Mouse (Mus musculus) adrenal gland, adult 18-20 months (tissue): Measurements from ENCODE around the gene Erap1. TPM values are rescaled to one million over a fixed set of nuclear protein-coding genes. Genes with fewer than 3 reads are reported as not detected.
"Not testable (repeated sequence)": the region's sequence is repeated elsewhere in the genome, so short reads cannot be mapped to it uniquely, and the experiment has no call there.

Source experiments
- DNase-seq, 2 experiments: peaks; one replicate each; pipeline ENCODE4 v3.0.0; 2021 to 2022; ENCODE audit warnings: low spot score in 2 of 2
- long read RNA-seq, 2 experiments: library from polyadenylated mRNA; stranded (forward); transcript quantifications; one replicate each; pipeline ENCODE4 v2.0.0; 2021
- total RNA-seq, 2 experiments: library from RNA; stranded (reverse); gene quantifications; 1 replicate in 1 of 2; 2 replicates in 1 of 2; pipeline ENCODE4 v1.2.3; 2021

The Erap1 gene
- total RNA-seq = 10 to 100 TPM; 60.2 to 69.8 TPM
- long read RNA-seq, experiment 1, full-length matches to known transcripts = 8 of 17 reads
- long read RNA-seq, experiment 1, partial matches to known transcripts = 9 of 17 reads
- long read RNA-seq, experiment 1, other reads (novel, unspliced or antisense) = 0 of 17 reads
- long read RNA-seq, experiment 2, full-length matches to known transcripts = 22 of 32 reads
- long read RNA-seq, experiment 2, partial matches to known transcripts = 8 of 32 reads
- long read RNA-seq, experiment 2, other reads (novel, unspliced or antisense) = 2 of 32 reads

GRCm38 (mm10) chr13:74638793-74639711, at the start of gene Erap1:
Erap1 (plus strand) TSS chr13:74639568.
- DNase-seq = peak in 1 of 2 experiments; percentile 10

GRCm38 (mm10) chr13:74591401-74591821, 48.0 kb upstream of the Erap1 start:
- DNase-seq = not testable (repeated sequence)

- DNase-seq = not testable (repeated sequence)
Measured at GRCm38 (mm10) chr13:74591828-74592227, 47.5 kb upstream of the Erap1 start.

GRCm38 (mm10) chr13:74597022-74597421, 42.3 kb upstream of the Erap1 start:
- DNase-seq = not testable (repeated sequence)

- DNase-seq = not testable (repeated sequence)
Measured at GRCm38 (mm10) chr13:74601776-74602175, 37.6 kb upstream of the Erap1 start.

- peak; percentile 60 to 62 for DNase-seq
Measured at GRCm38 (mm10) chr13:74617163-74618019, 22.0 kb upstream of the Erap1 start.

- DNase-seq = no peak
Measured at GRCm38 (mm10) chr13:74632327-74632726, 7.0 kb upstream of the Erap1 start.

- DNase-seq = no peak
Measured at GRCm38 (mm10) chr13:74632857-74633256, 6.5 kb upstream of the Erap1 start.

GRCm38 (mm10) chr13:74639712-74640522, 549 bp downstream of the Erap1 start:
- peak; percentile 79 to 84 for DNase-seq

GRCm38 (mm10) chr13:74640523-74640920, 1.2 kb downstream of the Erap1 start:
- not testable (repeated sequence) for DNase-seq

- DNase-seq = peak in 1 of 2 experiments; percentile 6
Measured at GRCm38 (mm10) chr13:74695497-74696193, 56.3 kb downstream of the Erap1 start.

- no peak for DNase-seq
Measured at GRCm38 (mm10) chr13:74696225-74696624, 56.9 kb downstream of the Erap1 start.

GRCm38 (mm10) chr13:74719002-74719401, 79.6 kb downstream of the Erap1 start:
- DNase-seq = no peak

- DNase-seq = no peak
Measured at GRCm38 (mm10) chr13:74733726-74734125, 94.4 kb downstream of the Erap1 start.

- DNase-seq = no peak
Measured at GRCm38 (mm10) chr13:74735834-74736233, 96.5 kb downstream of the Erap1 start.

GRCm38 (mm10) chr13:74736396-74736795, 97.0 kb downstream of the Erap1 start:
- no peak for DNase-seq
